Mouse (Mus musculus) ES-Bruce4 (cell line): ENCODE data around the gene Svs1. TPM values are rescaled to one million over a fixed set of nuclear protein-coding genes. Genes with fewer than 3 reads are reported as not detected.
"Not testable (repeated sequence)": the region's sequence is repeated elsewhere in the genome, so short reads cannot be mapped to it uniquely, and the experiment has no call there.

ENCODE experiments used
- H3K27ac ChIP-seq: 2 replicates; pipeline ENCODE4 v1.5.1; 2012; ENCODE audit warnings: low read length, inconsistent platforms; ENCODE audit not compliant: insufficient read depth
- H3K27me3 ChIP-seq: 2 replicates; pipeline ENCODE4 v1.6.1; 2012; ENCODE audit warnings: mild to moderate bottlenecking, low read length, inconsistent platforms; ENCODE audit not compliant: control insufficient read depth, poor library complexity, insufficient read depth, severe bottlenecking
- H3K36me3 ChIP-seq: 2 replicates; pipeline ENCODE4 v1.6.1; 2012; ENCODE audit warnings: inconsistent platforms, mild to moderate bottlenecking, low read length, moderate library complexity; ENCODE audit not compliant: control insufficient read depth, poor library complexity, insufficient read depth, severe bottlenecking
- H3K4me1 ChIP-seq: one replicate; pipeline ENCODE4 v1.8.1; 2011; ENCODE audit warnings: low read length; ENCODE audit not compliant: control insufficient read depth, insufficient read depth
- H3K4me3 ChIP-seq: 2 replicates; pipeline ENCODE4 v1.5.1; 2011; ENCODE audit warnings: low read depth, mild to moderate bottlenecking, low read length
- H3K9ac ChIP-seq: 2 replicates; pipeline ENCODE4 v1.6.1; 2012; ENCODE audit warnings: low read depth, mild to moderate bottlenecking, inconsistent platforms; ENCODE audit not compliant: poor library complexity, severe bottlenecking
- H3K9me3 ChIP-seq: replicated peaks from 2 replicates; pipeline ENCODE4 v1.6.1; 2012; ENCODE audit warnings: mild to moderate bottlenecking, low read length, inconsistent platforms; ENCODE audit not compliant: control insufficient read depth, poor library complexity, insufficient read depth, severe bottlenecking
- CTCF ChIP-seq: IDR thresholded peaks from one replicate; pipeline ENCODE4 v1.8.1; 2011; ENCODE audit warnings: low read depth, low read length
- EP300 ChIP-seq: IDR thresholded peaks from 2 replicates; pipeline ENCODE4 v1.6.1; 2011; ENCODE audit warnings: low read depth, low read length; ENCODE audit not compliant: insufficient read depth
- POLR2A ChIP-seq: IDR thresholded peaks from one replicate; pipeline ENCODE4 v1.8.1; 2011; ENCODE audit warnings: low read length; ENCODE audit not compliant: insufficient read depth
- polyA plus RNA-seq: library from polyadenylated mRNA; stranded (reverse); fragments of >200 nt; gene quantifications from 2 replicates; pipeline ENCODE4 v1.2.4, GENCODE M21; 2011; ENCODE audit warnings: low read depth; ENCODE audit not compliant: missing spikeins, insufficient read depth, insufficient read length

Gene Svs1
- polyA plus RNA-seq, 1 experiment: not detected

DNA sequence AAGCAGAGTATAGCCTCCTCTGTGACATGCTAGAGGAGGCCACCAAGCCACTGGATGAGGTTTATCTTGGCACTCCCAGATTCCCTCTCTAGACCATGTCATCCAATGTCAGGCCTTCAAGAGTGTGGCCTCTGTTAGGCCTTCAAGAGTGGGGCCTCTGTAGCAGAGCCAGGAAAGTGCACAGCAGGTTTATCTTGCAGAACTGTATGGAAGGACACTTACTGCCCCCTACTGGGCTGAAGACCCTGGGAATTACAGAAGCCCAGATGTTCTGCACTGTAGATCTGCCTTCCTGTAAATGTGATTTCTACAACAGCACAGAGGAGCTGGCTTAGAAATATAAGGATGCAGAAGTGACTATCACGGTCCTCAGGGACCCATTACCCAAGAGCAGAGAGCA is 31.7 kb upstream of the Svs1 start:
- H3K9ac ChIP-seq: no peak overlapping the region
- no peaks in the 10 kb centered on the region for H3K9me3 ChIP-seq
- H3K4me1 ChIP-seq: no peaks in the 10 kb centered on the region
- TF ChIP-seq EP300: no peak
- TF ChIP-seq POLR2A: no peak
- TF ChIP-seq CTCF: peak; percentile 41
- H3K27ac ChIP-seq: no peak overlapping the region
- no peaks in the 10 kb centered on the region for H3K36me3 ChIP-seq
- H3K4me3 ChIP-seq: no peak overlapping the region
- H3K27me3 ChIP-seq: no peaks in the 10 kb centered on the region

DNA sequence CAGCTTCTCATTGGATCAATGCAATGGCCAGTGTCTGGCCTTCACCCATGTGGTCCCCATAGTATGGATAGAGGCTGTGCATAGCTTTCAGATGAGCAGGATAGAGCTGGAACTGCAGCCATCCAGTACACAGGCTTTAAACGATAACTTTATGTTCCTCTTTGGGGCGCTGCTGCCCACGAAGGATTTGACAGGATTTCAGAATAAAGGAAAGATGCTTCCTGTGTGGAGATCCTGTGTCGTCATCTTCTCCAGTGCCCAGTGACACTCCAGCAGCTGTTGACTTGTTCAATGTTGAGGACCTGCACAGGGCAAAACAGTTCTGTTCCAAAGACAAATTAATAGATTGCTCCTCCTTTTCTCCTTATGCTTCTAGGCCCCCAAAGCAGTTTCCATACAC is 29.9 kb upstream of the Svs1 start:
- no peaks in the 10 kb centered on the region for H3K27me3 ChIP-seq
- H3K4me3 ChIP-seq: no peak overlapping the region
- H3K9ac ChIP-seq: no peak overlapping the region
- no peaks in the 10 kb centered on the region for H3K9me3 ChIP-seq
- no peak overlapping the region for H3K27ac ChIP-seq
- no peak for TF ChIP-seq POLR2A
- no peaks in the 10 kb centered on the region for H3K4me1 ChIP-seq
- H3K36me3 ChIP-seq: no peaks in the 10 kb centered on the region

DNA sequence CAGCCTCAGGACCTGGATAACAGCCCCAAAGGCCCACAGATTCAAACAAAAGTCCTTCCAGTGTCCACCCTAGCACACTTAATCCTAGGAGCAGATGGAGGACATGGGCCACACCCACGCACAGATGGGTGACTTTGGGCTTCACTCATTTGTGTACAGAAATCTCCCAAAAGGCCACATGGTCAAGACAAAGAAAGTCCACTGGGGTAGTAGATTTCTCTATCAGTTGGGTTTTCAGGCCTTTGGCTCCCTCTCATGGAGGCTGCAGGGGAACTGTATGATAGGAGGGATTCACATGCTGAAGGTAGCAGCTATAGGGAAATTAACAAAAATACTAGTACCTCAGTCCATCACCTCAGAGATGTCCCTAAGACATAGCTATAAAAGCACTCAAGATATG is 28.6 kb upstream of the Svs1 start:
- H3K4me1 ChIP-seq: no peaks in the 10 kb centered on the region

DNA sequence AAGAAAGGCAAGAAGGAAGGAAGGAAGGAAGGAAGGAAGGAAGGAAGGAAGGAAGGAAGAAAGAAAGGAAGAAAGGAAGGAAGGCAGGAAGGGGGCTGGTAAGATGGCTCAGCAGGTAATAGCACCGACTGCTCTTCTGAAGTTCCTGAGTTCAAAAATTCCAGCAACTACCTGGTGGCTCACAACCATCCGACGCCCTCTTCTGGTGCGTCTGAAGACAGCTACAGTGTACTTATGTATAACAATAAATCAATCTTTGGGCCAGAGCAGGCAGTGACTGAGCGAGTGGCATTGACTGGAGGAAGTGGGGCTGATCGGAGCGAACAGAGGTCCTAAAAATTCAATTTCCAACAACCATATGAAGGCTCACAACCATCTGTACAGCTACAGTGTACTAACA is 27.5 kb upstream of the Svs1 start:
- H3K4me3 ChIP-seq, H3K27me3 ChIP-seq, H3K4me1 ChIP-seq, H3K9me3 ChIP-seq, H3K9ac ChIP-seq, H3K36me3 ChIP-seq, H3K27ac ChIP-seq: not testable (repeated sequence)
- peak; percentile 31 for TF ChIP-seq CTCF

More for the DNA sequence above, 28.6 kb upstream of the Svs1 start:
- no peaks in the 10 kb centered on the region for H3K27me3 ChIP-seq
- H3K9me3 ChIP-seq: no peaks in the 10 kb centered on the region
- no peak overlapping the region for H3K4me3 ChIP-seq
- H3K27ac ChIP-seq: no peak overlapping the region
- no peaks in the 10 kb centered on the region for H3K36me3 ChIP-seq
- TF ChIP-seq CTCF (no peak), POLR2A (no peak), EP300 (no peak)
- H3K9ac ChIP-seq: no peak overlapping the region

GRCm38 (mm10) chr6:48966696-48967095 is 20.0 kb upstream of the Svs1 start:
- not testable (repeated sequence) for H3K36me3 ChIP-seq, H3K27me3 ChIP-seq, H3K27ac ChIP-seq, H3K9me3 ChIP-seq, H3K4me3 ChIP-seq, H3K9ac ChIP-seq, H3K4me1 ChIP-seq

DNA sequence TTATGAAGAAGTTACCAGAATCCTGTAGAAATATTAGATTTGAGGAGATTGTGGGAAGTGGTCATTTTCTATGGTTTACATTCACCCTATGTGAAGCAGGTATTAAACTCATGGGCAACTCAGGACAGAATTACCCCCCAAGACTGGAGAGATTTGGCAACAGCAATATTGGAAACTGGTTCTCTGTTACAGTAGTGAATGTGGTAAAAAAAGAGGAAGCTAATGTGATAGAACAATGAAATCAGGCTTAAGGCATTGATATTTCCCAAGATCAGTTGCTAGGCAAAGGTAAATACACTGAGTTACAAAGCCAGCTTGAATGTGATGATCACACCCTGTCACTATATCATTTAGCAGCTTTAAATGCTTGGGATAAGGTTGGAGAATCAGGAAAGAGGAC is 18.8 kb upstream of the Svs1 start:
- Histone ChIP-seq H3K27me3 (no peaks in the 10 kb centered on the region; the same call in 1 of the 2 replicates), H3K9me3 (no peaks in the 10 kb centered on the region), H3K4me3 (no peak overlapping the region), H3K9ac (no peak overlapping the region), H3K27ac (no peak overlapping the region), H3K36me3 (no peaks in the 10 kb centered on the region), H3K4me1 (no peaks in the 10 kb centered on the region)
- no peak for TF ChIP-seq EP300
- TF ChIP-seq POLR2A: no peak
- no peak for TF ChIP-seq CTCF

DNA sequence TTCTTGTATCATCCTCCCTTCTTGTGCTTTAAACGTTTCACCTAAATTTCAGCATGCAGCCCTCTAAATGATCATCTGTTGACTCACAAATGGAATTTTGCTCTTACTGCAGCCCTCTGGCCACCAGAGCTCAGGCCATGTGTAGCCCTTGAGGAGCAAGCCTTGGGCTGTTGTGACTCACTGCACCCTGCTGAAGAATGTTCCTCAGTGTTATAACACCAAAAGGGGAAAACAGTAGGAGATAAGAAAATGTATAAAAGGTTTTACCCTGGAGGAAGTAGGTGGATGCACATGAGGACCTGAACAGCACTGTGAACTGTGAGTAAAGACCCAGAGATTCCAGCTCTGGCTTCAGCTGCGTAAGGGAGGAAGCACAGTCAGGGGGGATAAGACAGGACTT is 12.0 kb upstream of the Svs1 start, which contains the start of gene Doxl2:
Doxl2 (plus strand) TSS at position 301 of the 400 bp plus-strand sequence.
- Histone ChIP-seq H3K36me3 (no peaks in the 10 kb centered on the region), H3K27me3 (no peaks in the 10 kb centered on the region; the same call in 1 of the 2 replicates), H3K9ac (no peak within 1 kb of the TSS), H3K9me3 (no peaks in the 10 kb centered on the region), H3K4me3 (no peak within 1 kb of the TSS), H3K27ac (no peak within 1 kb of the TSS), H3K4me1 (no peaks in the 10 kb centered on the region)
- TF ChIP-seq POLR2A: no peak
- TF ChIP-seq EP300: no peak
- TF ChIP-seq CTCF: no peak
